Mouse (Mus musculus) lung, postnatal 0 days (tissue): Measurements from ENCODE around the gene Lmf1.

Source experiments
- CTCF ChIP-seq: IDR thresholded peaks from 2 replicates; pipeline ENCODE4 v1.5.1; 2016; ENCODE audit warnings: antibody characterized with exemption, mild to moderate bottlenecking
- EP300 ChIP-seq: IDR thresholded peaks from 2 replicates; pipeline ENCODE4 v1.6.1; 2016; ENCODE audit warnings: antibody characterized with exemption, mild to moderate bottlenecking, control low read depth

GRCm38 (mm10) chr17:25597537-25597936, 18.7 kb downstream of the Lmf1 start:
- no peak for TF ChIP-seq CTCF
- no peak for TF ChIP-seq EP300
